8 mouse cellular contexts compared by ENCODE assay signal in the genomic region with DNA sequence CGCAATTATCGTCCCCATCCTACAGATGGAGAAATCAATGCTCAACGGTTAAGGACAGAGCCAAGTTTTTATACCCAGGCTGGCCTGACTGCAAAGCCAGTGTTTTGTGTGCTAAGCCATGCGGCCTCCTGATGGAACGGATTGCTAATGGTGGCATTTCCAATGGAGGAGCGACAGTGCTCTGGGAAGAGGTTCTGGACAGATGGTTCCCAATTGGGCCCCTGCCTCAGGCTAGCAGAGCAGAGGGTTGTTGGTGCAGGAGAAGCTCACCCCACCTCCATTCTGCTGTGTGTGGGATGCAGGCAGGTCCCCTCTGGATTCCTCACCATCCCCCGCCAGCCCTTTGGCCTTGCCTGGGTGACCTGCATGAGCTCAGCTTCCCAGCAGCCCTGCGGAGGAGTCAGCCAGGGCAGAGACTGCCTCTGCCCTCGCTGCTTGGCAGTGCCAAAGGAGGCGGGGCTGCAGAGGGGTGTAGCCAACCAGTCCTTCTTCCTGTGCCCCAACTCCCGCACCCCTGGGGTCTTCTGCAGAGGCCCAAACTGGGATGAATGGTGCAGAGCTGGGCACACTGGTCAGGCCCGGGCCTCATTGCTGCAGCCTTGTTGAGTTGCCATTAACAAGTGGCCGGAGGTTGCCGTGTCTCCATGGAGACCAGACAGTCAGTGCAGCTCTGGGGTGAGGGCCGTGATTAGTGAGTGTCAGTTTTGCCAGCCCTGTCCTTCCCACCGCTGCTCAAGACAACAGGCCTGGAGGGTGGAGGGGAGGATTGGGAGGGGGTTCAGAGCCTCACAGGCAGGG. TPM values are rescaled to one million over a fixed set of nuclear protein-coding genes. Genes with fewer than 3 reads are reported as not detected.
DNase-seq lines count a peak whose midpoint lies in the region; ATAC-seq and TF ChIP-seq lines count a peak whose summit lies in the region.

No protein-coding gene starts in this region.

- H3K36me3 ChIP-seq in E14TG2a.4 (ENCODE audit: insufficient read depth, low read length), result no peaks in the 10 kb centered on the region
- no peaks in the 10 kb centered on the region for H3K36me3 ChIP-seq in embryonic facial prominence, embryonic 12.5 days
- H3K36me3 ChIP-seq in heart, embryonic 13.5 days, result no peaks in the 10 kb centered on the region
- no peaks in the 10 kb centered on the region for H3K36me3 ChIP-seq in kidney, embryonic 14.5 days (ENCODE audit: control insufficient read depth, insufficient read depth, low read length)
- no peaks in the 10 kb centered on the region for H3K36me3 ChIP-seq in lung, embryonic 14.5 days (ENCODE audit: insufficient read depth)
- H3K36me3 ChIP-seq in neural tube, embryonic 14.5 days (ENCODE audit: control insufficient read depth, insufficient read depth, low read length), result no peaks in the 10 kb centered on the region

- no peaks in the 10 kb centered on the region for H3K27me3 ChIP-seq in E14TG2a.4 (ENCODE audit: insufficient read depth, low read length)
- H3K27me3 ChIP-seq in embryonic facial prominence, embryonic 12.5 days, result no peaks in the 10 kb centered on the region
- H3K27me3 ChIP-seq in heart, embryonic 13.5 days (replicated peaks), result no peaks in the 10 kb centered on the region
- H3K27me3 ChIP-seq in kidney, embryonic 14.5 days (ENCODE audit: control insufficient read depth, insufficient read depth, low read length), result no peaks in the 10 kb centered on the region
- no peaks in the 10 kb centered on the region for H3K27me3 ChIP-seq in lung, embryonic 14.5 days (ENCODE audit: insufficient read depth, low read length)
- no peaks in the 10 kb centered on the region for H3K27me3 ChIP-seq in neural tube, embryonic 14.5 days (ENCODE audit: control insufficient read depth, insufficient read depth, low read length)

- ATAC-seq in embryonic facial prominence, embryonic 12.5 days (ENCODE audit: insufficient number of reproducible peaks, insufficient read depth, low FRiP score, low TSS enrichment), result peak; percentile 44
- ATAC-seq in heart, embryonic 13.5 days (ENCODE audit: extremely low read depth, insufficient number of reproducible peaks, low FRiP score, low TSS enrichment), result no peak; the same call in 1 of the 2 replicates
- peak; percentile 82 for ATAC-seq in kidney, embryonic 14.5 days (ENCODE audit: low FRiP score, low TSS enrichment)
- peak; percentile 7 for ATAC-seq in lung, embryonic 14.5 days (ENCODE audit: insufficient read depth)
- peak; percentile 73 for ATAC-seq in neural tube, embryonic 14.5 days (ENCODE audit: low read depth)

- peak; percentile 94 for DNase-seq in adrenal gland, postnatal 14 days
- DNase-seq in lung, embryonic 14.5 days, result peak; percentile 66
- DNase-seq in thymus, postnatal 4 days, result peak; percentile 85

- peak overlapping the region; percentile 30 for H3K27ac ChIP-seq in embryonic facial prominence, embryonic 12.5 days
- H3K27ac ChIP-seq in heart, embryonic 13.5 days (replicated peaks), result peak overlapping the region; percentile 99
- peak overlapping the region; percentile 53 for H3K27ac ChIP-seq in kidney, embryonic 14.5 days (ENCODE audit: low read depth, low read length)
- peak overlapping the region; percentile 95 for H3K27ac ChIP-seq in lung, embryonic 14.5 days (ENCODE audit: low read depth)
- peak overlapping the region; percentile 69 for H3K27ac ChIP-seq in neural tube, embryonic 14.5 days (ENCODE audit: low read depth, low read length)

- no peak for TF ChIP-seq CTCF in E14TG2a.4 (conservative IDR thresholded peaks at IDR 0.05; ENCODE audit: low read length)
- no peak for TF ChIP-seq CTCF in lung, embryonic 14.5 days (IDR thresholded peaks at IDR 0.05; ENCODE audit: low read depth)

- H3K4me2 ChIP-seq in embryonic facial prominence, embryonic 12.5 days (replicated peaks), result peak overlapping the region; percentile 23
- peak overlapping the region; percentile 61 for H3K4me2 ChIP-seq in heart, embryonic 13.5 days
- peak overlapping the region; percentile 30 for H3K4me2 ChIP-seq in kidney, embryonic 14.5 days (replicated peaks; ENCODE audit: low read depth, low read length)
- peak overlapping the region; percentile 52 for H3K4me2 ChIP-seq in lung, embryonic 14.5 days
- peak overlapping the region; percentile 34; the same call in 1 of the 2 replicates for H3K4me2 ChIP-seq in neural tube, embryonic 14.5 days (ENCODE audit: low read depth, low read length)

- H3K9ac ChIP-seq in embryonic facial prominence, embryonic 12.5 days, result 0 out of 2 replicates have a peak overlapping the region, but pooled peaks have one; percentile 31
- peak overlapping the region; percentile 80 for H3K9ac ChIP-seq in heart, embryonic 13.5 days
- peak overlapping the region; percentile 14; the same call in 1 of the 2 replicates for H3K9ac ChIP-seq in kidney, embryonic 14.5 days (ENCODE audit: low read depth, low read length)
- H3K9ac ChIP-seq in lung, embryonic 14.5 days, result peak overlapping the region; percentile 26
- no peak overlapping the region for H3K9ac ChIP-seq in neural tube, embryonic 14.5 days (replicated peaks; ENCODE audit: low read depth, low read length)

- peaks cover 52% of the 10 kb centered on the region for H3K4me1 ChIP-seq in E14TG2a.4 (replicated peaks; ENCODE audit: low read depth, low read length)
- peaks cover 46% of the 10 kb centered on the region for H3K4me1 ChIP-seq in embryonic facial prominence, embryonic 12.5 days
- H3K4me1 ChIP-seq in heart, embryonic 13.5 days, result peaks cover 57% of the 10 kb centered on the region
- peaks cover 54% of the 10 kb centered on the region for H3K4me1 ChIP-seq in kidney, embryonic 14.5 days (ENCODE audit: control insufficient read depth, insufficient read depth, low read length)
- H3K4me1 ChIP-seq in lung, embryonic 14.5 days (ENCODE audit: insufficient read depth), result peaks cover 46% of the 10 kb centered on the region
- peaks cover 43% of the 10 kb centered on the region for H3K4me1 ChIP-seq in neural tube, embryonic 14.5 days (ENCODE audit: control insufficient read depth, insufficient read depth, low read length)

- peaks cover 1% of the 10 kb centered on the region; the same call in 1 of the 2 replicates for H3K9me3 ChIP-seq in E14TG2a.4 (ENCODE audit: low read length)
- H3K9me3 ChIP-seq in embryonic facial prominence, embryonic 12.5 days, result no peaks in the 10 kb centered on the region
- no peaks in the 10 kb centered on the region for H3K9me3 ChIP-seq in heart, embryonic 13.5 days
- H3K9me3 ChIP-seq in kidney, embryonic 14.5 days (ENCODE audit: control insufficient read depth, low read length), result no peaks in the 10 kb centered on the region
- no peaks in the 10 kb centered on the region for H3K9me3 ChIP-seq in lung, embryonic 14.5 days (ENCODE audit: low read depth, low read length)
- H3K9me3 ChIP-seq in neural tube, embryonic 14.5 days (ENCODE audit: control insufficient read depth, low read length), result no peaks in the 10 kb centered on the region

- 36% methylated on average over 16 of the region's 16 CpGs for WGBS in embryonic facial prominence, embryonic 12.5 days
- 32% methylated on average over 16 of the region's 16 CpGs for WGBS in heart, embryonic 13.5 days
- 21% methylated on average over 16 of the region's 16 CpGs for WGBS in kidney, embryonic 14.5 days
- WGBS in lung, embryonic 14.5 days, result 39% methylated on average over 16 of the region's 16 CpGs
- 22% methylated on average over 16 of the region's 16 CpGs for WGBS in neural tube, embryonic 14.5 days

- peak overlapping the region; percentile 77 for H3K4me3 ChIP-seq in E14TG2a.4 (replicated peaks; ENCODE audit: low read length)
- H3K4me3 ChIP-seq in embryonic facial prominence, embryonic 12.5 days, result no peak overlapping the region
- H3K4me3 ChIP-seq in heart, embryonic 13.5 days, result peak overlapping the region; percentile 28
- H3K4me3 ChIP-seq in kidney, embryonic 14.5 days (ENCODE audit: low read length), result no peak overlapping the region
- peak overlapping the region; percentile 21 for H3K4me3 ChIP-seq in lung, embryonic 14.5 days (ENCODE audit: low read depth, low read length)
- H3K4me3 ChIP-seq in neural tube, embryonic 14.5 days (ENCODE audit: low read depth, low read length), result no peak overlapping the region

RNA-seq across cellular contexts. Expression of gene Wasf2, which starts 35.2 kb away (rescaled TPM):
- total RNA-seq in adrenal gland, postnatal 14 days (2021), result 117 and 150 TPM in 2 replicates
- 78.8 and 88.4 TPM in 2 replicates for polyA plus RNA-seq in embryonic facial prominence, embryonic 12.5 days (2016; fragmentation: Nextera tagmentation; extraction: Ambion mirVana)
- polyA plus RNA-seq in heart, embryonic 13.5 days (2015; fragmentation: Nextera tagmentation; extraction: Ambion mirVana), result 64.6 and 72.7 TPM in 2 replicates
- 103 and 143 TPM in 2 replicates for polyA plus RNA-seq in kidney, embryonic 14.5 days (2014; fragmentation: Nextera tagmentation; extraction: Ambion mirVana)
- polyA plus RNA-seq in lung, embryonic 14.5 days (2014; fragmentation: Nextera tagmentation; extraction: Ambion mirVana), result 96.3 and 101 TPM in 2 replicates
- 18.5 and 19.6 TPM in 2 replicates for polyA plus RNA-seq in neural tube, embryonic 14.5 days (2014; fragmentation: Nextera tagmentation; extraction: Ambion mirVana)

Comparison
In these comparisons a context has a peak if more than half of its experiments do, and no peak if none do; other contexts are left out.
1. H3K4me3 ChIP-seq: peak in E14TG2a.4 (single experiment), heart, embryonic 13.5 days (single experiment) and lung, embryonic 14.5 days (single experiment); none in embryonic facial prominence, embryonic 12.5 days (single experiment), kidney, embryonic 14.5 days (single experiment) and neural tube, embryonic 14.5 days (single experiment).
2. H3K27ac ChIP-seq: peak in every context shown above with its lines; median percentile 99 in heart, embryonic 13.5 days; 95 in lung, embryonic 14.5 days; 69 in neural tube, embryonic 14.5 days; 53 in kidney, embryonic 14.5 days; 30 in embryonic facial prominence, embryonic 12.5 days.
3. Peak in every context shown above with its lines, with median percentiles within 50 percentile points of each other: DNase-seq and H3K4me2 ChIP-seq.